Mouse (Mus musculus) kidney, postnatal 10 days (tissue): ENCODE measurements around the gene Gm21411.
"Not testable (repeated sequence)": the region's sequence is repeated elsewhere in the genome, so short reads cannot be mapped to it uniquely, and the experiment has no call there.

Experiments
- DNase-seq: peaks from one replicate; pipeline ENCODE4 v3.0.0; 2021; ENCODE audit warnings: mixed read lengths

The Gm21411 gene

GRCm38 (mm10) chr4:146909386-146910137, at the start of gene Gm21411:
Gene Gm21411 (minus strand): TSS chr4:146909590.
- not testable (repeated sequence) for DNase-seq

GRCm38 (mm10) chr4:146941691-146942090, 32.3 kb upstream of the Gm21411 start:
- not testable (repeated sequence) for DNase-seq

- DNase-seq: no peak
These were observed 23.1 kb upstream of the Gm21411 start for GRCm38 (mm10) chr4:146932311-146933082.

GRCm38 (mm10) chr4:146915196-146915595, 5.8 kb upstream of the Gm21411 start:
- no peak for DNase-seq

GRCm38 (mm10) chr4:146908131-146908530, 1.3 kb downstream of the Gm21411 start:
- DNase-seq: not testable (repeated sequence)

GRCm38 (mm10) chr4:146904782-146905181, 4.6 kb downstream of the Gm21411 start:
- not testable (repeated sequence) for DNase-seq

GRCm38 (mm10) chr4:146903126-146903525, 6.3 kb downstream of the Gm21411 start:
- DNase-seq: not testable (repeated sequence)
